Mouse (Mus musculus) MEL (cell line): Measurements from ENCODE around the gene Ndufs8. TPM values are rescaled to one million over a fixed set of nuclear protein-coding genes. Genes with fewer than 3 reads are reported as not detected.

Experiments used
- DNase-seq: peaks from one replicate; pipeline ENCODE4 v3.0.0; 2011; ENCODE audit warnings: low read depth, low spot score
- H3K27ac ChIP-seq: 2 replicates; pipeline ENCODE4 v1.5.1; 2012; ENCODE audit warnings: low read depth, mild to moderate bottlenecking, control low read depth, low read length, moderate library complexity; ENCODE audit not compliant: control insufficient read depth
- H3K27me3 ChIP-seq, 2 experiments: fragments of 150-350 bp in 1 of 2; sonication (generic) in 1 of 2; 2 replicates each; pipeline ENCODE4 v1.6.1; 2012; ENCODE audit warnings: low read length in 2 of 2, mild to moderate bottlenecking in 2 of 2, improper control_type of control experiment in 1 of 2, moderate library complexity in 1 of 2; ENCODE audit not compliant: insufficient read depth in 2 of 2, control insufficient read depth in 1 of 2
- H3K36me3 ChIP-seq, 2 experiments: 2 replicates each; pipeline ENCODE4 v1.6.1; 2012 to 2014; ENCODE audit warnings: low read length in 2 of 2, improper control_type of control experiment in 1 of 2, inconsistent platforms in 1 of 2, mild to moderate bottlenecking in 1 of 2; ENCODE audit not compliant: insufficient read depth in 2 of 2, control insufficient read depth in 1 of 2
- H3K4me1 ChIP-seq, 2 experiments: fragments of 150-350 bp in 1 of 2; sonication (generic) in 1 of 2; 2 replicates each; pipeline ENCODE4 v1.6.1; 2012; ENCODE audit warnings: low read length in 2 of 2, improper control_type of control experiment in 1 of 2, mild to moderate bottlenecking in 1 of 2; ENCODE audit not compliant: insufficient read depth in 2 of 2, control insufficient read depth in 1 of 2
- H3K4me3 ChIP-seq, 2 experiments: fragments of 150-350 bp in 1 of 2; sonication (generic) in 1 of 2; 2 replicates each; pipeline ENCODE4 v1.5.1; 2012; ENCODE audit warnings: low read depth in 2 of 2, low read length in 2 of 2, mild to moderate bottlenecking in 2 of 2, moderate library complexity in 2 of 2, control low read depth in 1 of 2, improper control_type of control experiment in 1 of 2; ENCODE audit not compliant: control insufficient read depth in 1 of 2, insufficient read depth in 1 of 2
- H3K79me2 ChIP-seq: 2 replicates; pipeline ENCODE4 v1.6.1; 2012; ENCODE audit warnings: mild to moderate bottlenecking, low read length, moderate library complexity; ENCODE audit not compliant: control insufficient read depth, poor library complexity, insufficient read depth
- H3K9ac ChIP-seq: 2 replicates; pipeline ENCODE4 v1.6.1; 2012; ENCODE audit warnings: low read depth, mild to moderate bottlenecking, control low read depth, low read length, moderate library complexity; ENCODE audit not compliant: control insufficient read depth, poor library complexity, severe bottlenecking
- H3K9me3 ChIP-seq: fragments of 150-350 bp; sonication (generic); replicated peaks from 2 replicates; pipeline ENCODE4 v1.6.1; 2012; ENCODE audit warnings: mild to moderate bottlenecking, low read length, improper control_type of control experiment, moderate library complexity; ENCODE audit not compliant: insufficient read depth
- CHD1 ChIP-seq: IDR thresholded peaks from 2 replicates; pipeline ENCODE4 v1.6.1; 2012; ENCODE audit warnings: low read depth, mild to moderate bottlenecking, inconsistent platforms, low read length, improper control_type of control experiment
- CHD2 ChIP-seq: IDR thresholded peaks from 2 replicates; pipeline ENCODE4 v1.6.1; 2011; ENCODE audit warnings: low read length, improper control_type of control experiment
- ELF1 ChIP-seq: IDR thresholded peaks from 2 replicates; pipeline ENCODE4 v1.6.1; 2014; ENCODE audit warnings: low read depth, mild to moderate bottlenecking, inconsistent platforms, low read length, improper control_type of control experiment, moderate library complexity
- ETS1 ChIP-seq: IDR thresholded peaks from 2 replicates; pipeline ENCODE4 v1.6.1; 2012; ENCODE audit warnings: low read depth, mild to moderate bottlenecking, inconsistent platforms, low read length, improper control_type of control experiment, moderate library complexity
- GATA1 ChIP-seq: IDR thresholded peaks from 2 replicates; pipeline ENCODE4 v1.6.1; 2011; ENCODE audit warnings: low read depth, low read length, improper control_type of control experiment
- HCFC1 ChIP-seq: IDR thresholded peaks from 2 replicates; pipeline ENCODE4 v1.6.1; 2012; ENCODE audit warnings: low read depth, mild to moderate bottlenecking, inconsistent platforms, low read length, improper control_type of control experiment, moderate library complexity
- JUND ChIP-seq: IDR thresholded peaks from 2 replicates; pipeline ENCODE4 v1.6.1; 2011; ENCODE audit warnings: low read depth, mild to moderate bottlenecking, improper control_type of control experiment, low read length
- MAX ChIP-seq: IDR thresholded peaks from 2 replicates; pipeline ENCODE4 v1.6.1; 2011; ENCODE audit warnings: low read length, improper control_type of control experiment
- MEF2A ChIP-seq: IDR thresholded peaks from 2 replicates; pipeline ENCODE4 v1.6.1; 2014; ENCODE audit warnings: low read depth, mild to moderate bottlenecking, inconsistent platforms, low read length, improper control_type of control experiment; ENCODE audit not compliant: poor library complexity, insufficient replicate concordance, severe bottlenecking; ENCODE audit errors: extremely low read depth
- MXI1 ChIP-seq: IDR thresholded peaks from 2 replicates; pipeline ENCODE4 v1.6.1; 2011; ENCODE audit warnings: mild to moderate bottlenecking, low read depth, low read length, improper control_type of control experiment
- MYB ChIP-seq: IDR thresholded peaks from 2 replicates; pipeline ENCODE4 v1.6.1; 2011; ENCODE audit warnings: mild to moderate bottlenecking, low read depth, low read length, improper control_type of control experiment
- MYC ChIP-seq: IDR thresholded peaks from 2 replicates; pipeline ENCODE4 v1.6.1; 2011; ENCODE audit warnings: low read depth, mild to moderate bottlenecking, low read length, improper control_type of control experiment, moderate library complexity
- NELFE ChIP-seq: IDR thresholded peaks from 2 replicates; pipeline ENCODE4 v1.6.1; 2011; ENCODE audit warnings: low read depth, low read length, improper control_type of control experiment
- NRF1 ChIP-seq: IDR thresholded peaks from 2 replicates; pipeline ENCODE4 v1.6.1; 2014; ENCODE audit warnings: low read depth, mild to moderate bottlenecking, inconsistent platforms, low read length, improper control_type of control experiment, moderate library complexity; ENCODE audit not compliant: poor library complexity, insufficient read depth, severe bottlenecking
- POLR2AphosphoS2 ChIP-seq: IDR thresholded peaks from 2 replicates; pipeline ENCODE4 v1.6.1; 2011; ENCODE audit warnings: low read length, improper control_type of control experiment
- POLR2AphosphoS5 ChIP-seq: IDR thresholded peaks from 2 replicates; pipeline ENCODE4 v1.6.1; 2012; ENCODE audit warnings: low read depth, borderline replicate concordance, mild to moderate bottlenecking, inconsistent platforms, low read length, moderate library complexity, mixed read lengths
- RAD21 ChIP-seq: IDR thresholded peaks from 2 replicates; pipeline ENCODE4 v1.6.1; 2011; ENCODE audit warnings: mild to moderate bottlenecking, low read depth, low read length, improper control_type of control experiment
- RCOR1 ChIP-seq: IDR thresholded peaks from 2 replicates; pipeline ENCODE4 v1.6.1; 2012; ENCODE audit warnings: low read depth, mild to moderate bottlenecking, inconsistent platforms, low read length, improper control_type of control experiment
- SIN3A ChIP-seq: IDR thresholded peaks from 2 replicates; pipeline ENCODE4 v1.6.1; 2012; ENCODE audit warnings: low read length, improper control_type of control experiment, inconsistent platforms
- SMC3 ChIP-seq: IDR thresholded peaks from 2 replicates; pipeline ENCODE4 v1.6.1; 2011; ENCODE audit warnings: low read depth, low read length, improper control_type of control experiment
- TAL1 ChIP-seq: IDR thresholded peaks from 2 replicates; pipeline ENCODE4 v1.6.1; 2012; ENCODE audit warnings: mild to moderate bottlenecking, inconsistent platforms, low read length, moderate library complexity, mixed read lengths
- TCF12 ChIP-seq: IDR thresholded peaks from 2 replicates; pipeline ENCODE4 v1.6.1; 2014; ENCODE audit warnings: low read depth, mild to moderate bottlenecking, inconsistent platforms, low read length, improper control_type of control experiment, moderate library complexity
- UBTF ChIP-seq: IDR thresholded peaks from 2 replicates; pipeline ENCODE4 v1.6.1; 2012; ENCODE audit warnings: low read depth, mild to moderate bottlenecking, inconsistent platforms, low read length, improper control_type of control experiment, moderate library complexity, borderline replicate concordance; ENCODE audit not compliant: insufficient read depth
- ZC3H11A ChIP-seq: IDR thresholded peaks from 2 replicates; pipeline ENCODE4 v1.6.1; 2012; ENCODE audit warnings: low read depth, mild to moderate bottlenecking, inconsistent platforms, low read length, improper control_type of control experiment
- ZMIZ1 ChIP-seq: IDR thresholded peaks from 2 replicates; pipeline ENCODE4 v1.6.1; 2012; ENCODE audit warnings: low read depth, mild to moderate bottlenecking, inconsistent platforms, low read length, improper control_type of control experiment, moderate library complexity
- ZNF384 ChIP-seq: IDR thresholded peaks from 2 replicates; pipeline ENCODE4 v1.6.1; 2012; ENCODE audit warnings: low read depth, mild to moderate bottlenecking, inconsistent platforms, low read length, improper control_type of control experiment
- polyA plus RNA-seq, 2 experiments: library from polyadenylated mRNA; stranded (reverse) in 1 of 2; unstranded in 1 of 2; fragments of >175 nt in 1 of 2; fragments of >200 nt in 1 of 2; gene quantifications; 2 replicates each; pipeline versions ENCODE4 v1.2.1 to v1.2.4; 2012; ENCODE audit warnings: low replicate concordance in 2 of 2, low read depth in 1 of 2; ENCODE audit not compliant: insufficient read length in 2 of 2, insufficient read depth in 1 of 2, missing spikeins in 1 of 2
- total RNA-seq: library from RNA; depleted of rRNA; stranded (reverse); fragments of 300-350 nt; gene quantifications from 2 replicates; pipeline ENCODE4 v1.2.3, GENCODE M21; 2012

Gene Ndufs8
- total and polyA plus RNA-seq, 3 experiments, result 205 to 243 TPM; not detected in 1

DNA sequence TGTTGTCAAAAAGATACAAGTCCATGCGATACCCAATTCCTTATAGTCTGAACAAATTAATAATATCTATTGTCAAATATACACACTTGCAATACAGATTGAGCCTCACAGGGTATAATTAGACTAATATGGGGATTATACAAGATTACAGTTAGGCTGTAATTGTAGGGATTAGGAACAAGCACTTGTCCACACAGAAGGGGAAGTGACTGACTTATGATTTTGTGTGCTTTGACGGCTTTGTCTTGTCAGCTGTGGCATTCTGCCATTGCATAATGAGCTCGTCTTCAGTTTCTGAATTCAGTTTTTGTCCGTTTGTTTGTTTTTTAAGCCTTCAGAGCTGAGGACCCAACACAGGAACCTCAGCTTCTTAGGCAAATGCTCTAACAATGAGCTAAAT, 30.4 kb downstream of the Ndufs8 start:
- no peaks in the 10 kb centered on the region for H3K27me3 ChIP-seq
- H3K4me1 ChIP-seq, result no peaks in the 10 kb centered on the region
- H3K79me2 ChIP-seq, result no peaks in the 10 kb centered on the region
- H3K36me3 ChIP-seq, result no peaks in the 10 kb centered on the region
- H3K27ac ChIP-seq, result no peak overlapping the region
- H3K9me3 ChIP-seq, result no peaks in the 10 kb centered on the region
- DNase-seq, result peak; percentile 34
- no peak overlapping the region for H3K4me3 ChIP-seq
- no peak overlapping the region for H3K9ac ChIP-seq
- TF ChIP-seq JUND, result no peak
- no peak for TF ChIP-seq SIN3A
- TF ChIP-seq CHD2, result no peak
- TF ChIP-seq POLR2AphosphoS5, result no peak
- TF ChIP-seq POLR2AphosphoS2, result no peak
- TF ChIP-seq SMC3, result no peak
- no peak for TF ChIP-seq ETS1
- no peak for TF ChIP-seq TCF12

DNA sequence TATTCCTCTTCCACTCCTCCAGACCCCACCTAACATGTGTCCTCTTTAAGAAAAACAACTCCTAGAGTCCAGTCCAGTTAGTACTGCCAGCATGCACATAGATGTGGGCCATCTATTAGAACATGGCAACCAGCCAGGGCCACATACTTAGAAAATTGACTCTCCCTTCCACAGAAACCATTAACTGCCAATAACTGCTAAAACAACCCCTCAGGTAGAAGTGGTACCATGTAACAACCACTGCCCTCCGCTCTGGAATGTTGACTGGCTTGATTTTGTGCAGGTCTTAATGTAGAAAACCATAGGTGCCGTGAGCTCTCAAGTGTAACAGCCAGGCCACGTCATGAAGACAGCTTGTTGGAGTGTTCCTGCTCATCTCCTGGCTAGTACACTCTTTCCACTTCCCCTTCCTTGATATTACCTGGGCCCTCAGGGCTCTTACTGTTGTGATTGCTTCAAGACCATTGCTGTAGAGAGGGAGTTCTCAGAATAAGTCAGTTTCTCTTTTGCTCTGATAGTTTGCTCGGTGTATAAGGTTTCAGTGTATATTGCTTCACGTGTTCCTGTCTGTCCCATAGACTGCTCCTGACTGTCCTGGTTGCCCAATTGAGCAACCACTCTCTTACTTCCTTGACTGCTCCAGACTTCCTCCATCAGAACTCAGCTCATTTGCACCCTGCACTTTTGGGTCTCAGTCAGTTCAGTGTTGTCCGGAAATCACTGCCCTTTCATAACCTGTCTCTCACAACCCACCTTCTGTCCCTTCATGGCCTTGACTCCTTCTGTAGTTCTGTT, 32.3 kb downstream of the Ndufs8 start:
- no peaks in the 10 kb centered on the region for H3K4me1 ChIP-seq
- no peaks in the 10 kb centered on the region for H3K79me2 ChIP-seq
- no peak overlapping the region for H3K9ac ChIP-seq
- H3K27me3 ChIP-seq, result no peaks in the 10 kb centered on the region
- TF ChIP-seq MEF2A, result no peak
- TF ChIP-seq TAL1, result no peak
- TF ChIP-seq MYB, result no peak
- no peak for TF ChIP-seq UBTF
- no peak for TF ChIP-seq ZMIZ1
- H3K9me3 ChIP-seq, result no peaks in the 10 kb centered on the region
- no peak overlapping the region for H3K27ac ChIP-seq
- no peak overlapping the region for H3K4me3 ChIP-seq
- no peaks in the 10 kb centered on the region for H3K36me3 ChIP-seq
- DNase-seq, result no peak

DNA sequence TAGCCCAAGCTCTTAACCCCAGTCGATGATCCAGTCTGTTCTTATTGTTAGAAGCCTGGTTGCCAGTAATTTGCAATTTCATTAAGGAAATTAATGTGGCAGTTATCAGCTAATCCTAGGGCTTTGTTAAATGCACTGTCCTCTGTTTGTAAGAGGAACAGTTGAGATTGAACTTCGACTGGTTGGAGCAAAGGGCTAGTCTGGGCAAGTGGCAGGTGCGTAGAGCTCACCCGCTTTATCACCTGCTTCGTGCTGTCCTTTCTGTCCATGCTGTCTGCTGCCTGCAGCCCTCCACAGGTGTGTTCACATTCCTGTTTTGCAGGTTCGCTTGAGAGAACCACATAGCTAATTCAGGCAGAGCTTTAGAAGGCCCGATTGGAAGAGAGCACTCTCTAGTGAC, 37.5 kb downstream of the Ndufs8 start:
- Histone ChIP-seq H3K4me3 (no peak overlapping the region), H3K27ac (no peak overlapping the region), H3K36me3 (no peaks in the 10 kb centered on the region), H3K4me1 (no peaks in the 10 kb centered on the region), H3K9me3 (no peaks in the 10 kb centered on the region), H3K9ac (no peak overlapping the region), H3K27me3 (no peaks in the 10 kb centered on the region), H3K79me2 (no peaks in the 10 kb centered on the region)
- TF ChIP-seq ELF1, result no peak
- no peak for TF ChIP-seq ZNF384
- no peak for TF ChIP-seq ZC3H11A
- no peak for TF ChIP-seq POLR2AphosphoS5
- no peak for TF ChIP-seq NRF1
- no peak for TF ChIP-seq JUND
- TF ChIP-seq HCFC1, result no peak
- no peak for TF ChIP-seq TAL1
- no peak for TF ChIP-seq RCOR1
- no peak for TF ChIP-seq NELFE
- no peak for TF ChIP-seq MYC
- TF ChIP-seq ZMIZ1, result no peak
- no peak for TF ChIP-seq MXI1
- no peak for TF ChIP-seq POLR2AphosphoS2
- no peak for TF ChIP-seq RAD21
- no peak for TF ChIP-seq CHD1
- TF ChIP-seq MAX, result no peak
- TF ChIP-seq CHD2, result no peak
- TF ChIP-seq GATA1, result no peak
- DNase-seq, result no peak
